Mouse (Mus musculus) hindlimb bud, embryonic 11.5 days (tissue): ENCODE measurements around the gene S100a8.

Source experiments
- DNase-seq: peaks from one replicate; pipeline ENCODE4 v3.0.0-alpha.2; 2012; ENCODE audit warnings: low read depth, low spot score; ENCODE audit errors: extremely low spot score

Gene S100a8

GRCm38 (mm10) chr3:90668846-90669245 is at the start of gene S100a8:
Gene S100a8 (plus strand): TSS chr3:90668978.
- no peak for DNase-seq

- DNase-seq, result no peak
Measured at GRCm38 (mm10) chr3:90621552-90621951, 47.2 kb upstream of the S100a8 start.

- DNase-seq, result no peak
Measured at GRCm38 (mm10) chr3:90623435-90624071, 45.2 kb upstream of the S100a8 start.

- no peak for DNase-seq
Measured at GRCm38 (mm10) chr3:90625496-90625895, 43.3 kb upstream of the S100a8 start.

- no peak for DNase-seq
Measured at GRCm38 (mm10) chr3:90626266-90627021, 42.3 kb upstream of the S100a8 start.

- DNase-seq, result no peak
Measured at GRCm38 (mm10) chr3:90627366-90627765, 41.4 kb upstream of the S100a8 start.

- DNase-seq, result no peak
Measured at GRCm38 (mm10) chr3:90627807-90628206, 41.0 kb upstream of the S100a8 start.

- DNase-seq, result no peak
Measured at GRCm38 (mm10) chr3:90629298-90629697, 39.5 kb upstream of the S100a8 start.

GRCm38 (mm10) chr3:90631984-90632383 is 36.8 kb upstream of the S100a8 start:
- DNase-seq, result no peak

GRCm38 (mm10) chr3:90638511-90639275 is 30.1 kb upstream of the S100a8 start:
- DNase-seq, result no peak

- no peak for DNase-seq
Measured at GRCm38 (mm10) chr3:90639511-90640154, 29.1 kb upstream of the S100a8 start.

GRCm38 (mm10) chr3:90640981-90641380 is 27.8 kb upstream of the S100a8 start:
- DNase-seq, result no peak

- no peak for DNase-seq
Measured at GRCm38 (mm10) chr3:90644220-90644619, 24.6 kb upstream of the S100a8 start.

GRCm38 (mm10) chr3:90647291-90647690 is 21.5 kb upstream of the S100a8 start:
- no peak for DNase-seq

- DNase-seq, result no peak
Measured at GRCm38 (mm10) chr3:90648981-90649380, 19.8 kb upstream of the S100a8 start.

GRCm38 (mm10) chr3:90649832-90650231 is 18.9 kb upstream of the S100a8 start:
- DNase-seq, result no peak

GRCm38 (mm10) chr3:90652878-90653508 is 15.8 kb upstream of the S100a8 start:
- DNase-seq, result peak; percentile 47

GRCm38 (mm10) chr3:90653717-90654116 is 15.1 kb upstream of the S100a8 start, which contains the start of gene S100a7a:
Gene S100a7a (plus strand): TSS chr3:90654017.
- DNase-seq, result no peak

- DNase-seq, result no peak
Measured at GRCm38 (mm10) chr3:90657405-90657804, 11.4 kb upstream of the S100a8 start.

- no peak for DNase-seq
Measured at GRCm38 (mm10) chr3:90659364-90660044, 9.3 kb upstream of the S100a8 start.
